Mouse (Mus musculus) heart, postnatal 0 days (tissue): ENCODE data around the gene Pde7b.

Experiments used
- CTCF ChIP-seq: IDR thresholded peaks from 2 replicates; pipeline ENCODE4 v1.5.1; 2016; ENCODE audit warnings: antibody characterized with exemption, control low read depth, low read depth
- EP300 ChIP-seq: IDR thresholded peaks from 2 replicates; pipeline ENCODE4 v1.6.1; 2016; ENCODE audit warnings: antibody characterized with exemption, low read depth

DNA sequence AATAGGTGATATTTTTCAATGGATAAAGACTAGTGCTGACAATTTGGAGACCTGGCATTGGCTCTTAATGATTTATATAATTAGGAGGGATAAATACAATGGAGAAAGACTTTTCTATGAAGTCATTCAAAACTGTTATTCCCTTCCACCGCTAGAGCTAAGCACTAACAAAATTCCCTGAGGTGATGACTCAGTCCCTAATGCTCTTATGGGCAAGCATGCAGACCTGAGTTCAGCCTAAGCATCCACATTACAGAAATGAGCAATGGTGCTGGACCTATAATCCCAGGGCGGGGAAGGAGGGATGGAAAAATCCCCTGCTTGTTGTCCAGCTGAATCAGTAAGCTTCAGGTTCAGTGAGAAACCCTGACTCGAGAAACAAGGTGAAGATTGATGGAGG, 260.2 kb downstream of the Pde7b start:
- TF ChIP-seq CTCF (no peak), EP300 (no peak)
